Mouse (Mus musculus): Measurements from ENCODE around the gene Homer3. TPM values are rescaled to one million over a fixed set of nuclear protein-coding genes. Genes with fewer than 3 reads are reported as not detected.
A peak's percentile ranks its signal among the peaks of the same experiment; 100 is the strongest.

The Homer3 gene
- polyA plus RNA-seq (2015; fragmentation: Nextera tagmentation; extraction: Ambion mirVana), result 74.2 and 81.3 TPM in 2 replicates

DNA sequence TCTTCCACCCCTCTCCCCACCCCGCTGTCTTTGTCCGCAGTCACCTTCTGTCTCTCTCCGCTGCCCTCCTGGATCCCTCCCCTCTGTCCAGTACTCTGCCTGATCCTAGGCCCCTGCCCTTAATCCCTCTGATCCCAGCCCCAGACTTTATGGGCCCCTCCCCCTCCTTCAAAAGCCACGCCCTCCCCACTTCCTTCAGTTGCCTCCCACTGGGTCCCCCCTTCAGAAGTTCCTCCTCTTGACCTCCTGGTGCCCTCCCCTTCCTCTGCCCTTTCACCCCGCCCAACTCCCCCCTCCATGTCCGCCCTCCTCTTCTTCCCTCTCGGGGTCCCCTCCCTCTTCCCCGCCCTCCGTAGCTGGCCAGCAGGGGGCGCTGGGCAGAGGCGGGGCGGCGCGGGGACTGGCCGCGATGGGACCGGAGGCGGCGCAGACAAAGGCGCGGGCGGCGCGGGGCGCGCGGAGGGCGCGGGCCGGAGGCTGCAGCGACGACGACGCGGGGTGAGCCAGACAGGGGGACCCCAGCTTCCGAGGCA lies at the start of gene Homer3:
TSS of gene Homer3 (plus strand) at position 225 of the 533 bp plus-strand sequence.
- peaks cover 25% of the 10 kb centered on the region for H3K4me1 ChIP-seq (ENCODE audit: insufficient read depth, low read length)
- H3K27me3 ChIP-seq (ENCODE audit: insufficient read depth, low read length), result no peaks in the 10 kb centered on the region
- peak; percentile 90 for ATAC-seq (ENCODE audit: low FRiP score, low TSS enrichment)
- peak within 1 kb of the TSS; percentile 78 for H3K4me3 ChIP-seq (ENCODE audit: low read length)
- peak within 1 kb of the TSS; percentile 93 for H3K9ac ChIP-seq (replicated peaks; ENCODE audit: low read length)
- 0% methylated on average over 20 of the region's 36 CpGs for WGBS
- H3K27ac ChIP-seq (ENCODE audit: low read length), result peak within 1 kb of the TSS; percentile 77
- peak within 1 kb of the TSS; percentile 88 for H3K4me2 ChIP-seq (replicated peaks; ENCODE audit: low read depth, low read length)
- H3K36me3 ChIP-seq (ENCODE audit: insufficient read depth, low read length), result peaks cover 28% of the 10 kb centered on the region
- H3K9me3 ChIP-seq (ENCODE audit: low read length), result 0 out of 2 replicates have a peak, but pooled peaks cover 2% of the 10 kb centered on the region

DNA sequence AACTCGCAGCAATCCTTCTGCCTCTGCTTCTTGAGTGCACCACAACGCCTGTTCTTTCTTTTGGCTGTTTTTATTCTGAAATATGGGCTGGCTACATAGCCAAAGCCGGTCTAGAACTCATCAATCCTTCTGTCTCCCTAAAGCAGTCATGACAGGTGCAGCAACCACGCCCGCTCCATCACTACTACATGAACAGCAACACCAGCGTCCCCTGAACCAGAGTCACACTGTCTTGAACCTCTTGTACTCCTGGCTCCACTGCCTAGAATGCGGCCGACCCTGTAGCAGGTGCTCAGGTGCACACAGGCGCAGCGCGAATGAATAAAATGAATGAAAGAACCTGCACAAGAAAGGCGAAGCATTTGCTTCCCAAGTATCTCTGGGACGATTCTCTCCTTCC lies 49.0 kb upstream of the Homer3 start:
- Histone ChIP-seq H3K4me2 (replicated peaks; ENCODE audit: low read depth, low read length) (peak overlapping the region; percentile 85), H3K9me3 (ENCODE audit: low read length) (no peaks in the 10 kb centered on the region), H3K27ac (ENCODE audit: low read length) (no peak overlapping the region), H3K9ac (replicated peaks; ENCODE audit: low read length) (peak overlapping the region; percentile 88), H3K4me3 (ENCODE audit: low read length) (peak overlapping the region; percentile 76), H3K4me1 (ENCODE audit: insufficient read depth, low read length) (peaks cover 21% of the 10 kb centered on the region), H3K27me3 (ENCODE audit: insufficient read depth, low read length) (no peaks in the 10 kb centered on the region), H3K36me3 (ENCODE audit: insufficient read depth, low read length) (peaks cover 31% of the 10 kb centered on the region; the same call in 1 of the 2 replicates)
- ATAC-seq (ENCODE audit: low FRiP score, low TSS enrichment), result peak; percentile 16; the same call in 1 of the 2 replicates
- 6% methylated on average over 13 of the region's 13 CpGs for WGBS

GRCm38 (mm10) chr8:70234080-70234780 lies 48.4 kb upstream of the Homer3 start, which contains the start of the genes Sugp2 and Armc6:
Gene Sugp2 (plus strand): TSS chr8:70234226.
Gene Armc6 (minus strand): TSS chr8:70234466.
- Histone ChIP-seq H3K36me3 (ENCODE audit: insufficient read depth, low read length) (peaks cover 28% of the 10 kb centered on the region; the same call in 1 of the 2 replicates), H3K9ac (replicated peaks; ENCODE audit: low read length) (peak within 1 kb of the TSS; percentile 88), H3K27ac (ENCODE audit: low read length) (peak within 1 kb of the TSS; percentile 94), H3K27me3 (ENCODE audit: insufficient read depth, low read length) (no peaks in the 10 kb centered on the region), H3K4me1 (ENCODE audit: insufficient read depth, low read length) (peaks cover 21% of the 10 kb centered on the region), H3K4me2 (replicated peaks; ENCODE audit: low read depth, low read length) (peak within 1 kb of the TSS; percentile 85), H3K9me3 (ENCODE audit: low read length) (no peaks in the 10 kb centered on the region), H3K4me3 (ENCODE audit: low read length) (peak within 1 kb of the TSS; percentile 76)
- peak; percentile 97 for ATAC-seq (ENCODE audit: low FRiP score, low TSS enrichment)
- WGBS, result under 1% methylated on average over 65 of the region's 67 CpGs

GRCm38 (mm10) chr8:70234781-70235128 lies 47.9 kb upstream of the Homer3 start:
- Histone ChIP-seq H3K9me3 (ENCODE audit: low read length) (no peaks in the 10 kb centered on the region), H3K4me3 (ENCODE audit: low read length) (peak overlapping the region; percentile 76), H3K27me3 (ENCODE audit: insufficient read depth, low read length) (no peaks in the 10 kb centered on the region), H3K9ac (replicated peaks; ENCODE audit: low read length) (peak overlapping the region; percentile 88), H3K27ac (ENCODE audit: low read length) (peak overlapping the region; percentile 94), H3K36me3 (ENCODE audit: insufficient read depth, low read length) (peaks cover 28% of the 10 kb centered on the region; the same call in 1 of the 2 replicates), H3K4me2 (replicated peaks; ENCODE audit: low read depth, low read length) (peak overlapping the region; percentile 85), H3K4me1 (ENCODE audit: insufficient read depth, low read length) (peaks cover 21% of the 10 kb centered on the region)
- ATAC-seq (ENCODE audit: low FRiP score, low TSS enrichment), result no peak
- WGBS, result under 1% methylated on average over 15 of the region's 15 CpGs

- no peak overlapping the region for H3K4me2 ChIP-seq (replicated peaks; ENCODE audit: low read depth, low read length)
- H3K9me3 ChIP-seq (ENCODE audit: low read length), result no peaks in the 10 kb centered on the region
- H3K27ac ChIP-seq (ENCODE audit: low read length), result no peak overlapping the region
- no peak overlapping the region for H3K9ac ChIP-seq (replicated peaks; ENCODE audit: low read length)
- H3K4me3 ChIP-seq (ENCODE audit: low read length), result no peak overlapping the region
- peaks cover 52% of the 10 kb centered on the region for H3K36me3 ChIP-seq (ENCODE audit: insufficient read depth, low read length)
- WGBS, result 87% methylated on average over 2 of the region's 2 CpGs
- peaks cover 21% of the 10 kb centered on the region for H3K4me1 ChIP-seq (ENCODE audit: insufficient read depth, low read length)
- no peaks in the 10 kb centered on the region for H3K27me3 ChIP-seq (ENCODE audit: insufficient read depth, low read length)
- ATAC-seq (ENCODE audit: low FRiP score, low TSS enrichment), result no peak
Measured at GRCm38 (mm10) chr8:70237842-70238241, 44.8 kb upstream of the Homer3 start.

- Histone ChIP-seq H3K4me2 (replicated peaks; ENCODE audit: low read depth, low read length) (no peak overlapping the region), H3K9me3 (ENCODE audit: low read length) (no peaks in the 10 kb centered on the region), H3K9ac (replicated peaks; ENCODE audit: low read length) (no peak overlapping the region), H3K27ac (ENCODE audit: low read length) (no peak overlapping the region), H3K36me3 (ENCODE audit: insufficient read depth, low read length) (peaks cover 72% of the 10 kb centered on the region), H3K4me1 (ENCODE audit: insufficient read depth, low read length) (peaks cover 7% of the 10 kb centered on the region), H3K4me3 (ENCODE audit: low read length) (no peak overlapping the region), H3K27me3 (ENCODE audit: insufficient read depth, low read length) (no peaks in the 10 kb centered on the region)
- 88% methylated on average over 5 of the region's 5 CpGs for WGBS
- ATAC-seq (ENCODE audit: low FRiP score, low TSS enrichment), result no peak
Measured at GRCm38 (mm10) chr8:70240642-70241041, 42.0 kb upstream of the Homer3 start.

GRCm38 (mm10) chr8:70246622-70247021 lies 36.0 kb upstream of the Homer3 start:
- WGBS, result 88% methylated on average over 6 of the region's 6 CpGs
- Histone ChIP-seq H3K4me2 (replicated peaks; ENCODE audit: low read depth, low read length) (no peak overlapping the region), H3K27ac (ENCODE audit: low read length) (no peak overlapping the region), H3K9me3 (ENCODE audit: low read length) (no peaks in the 10 kb centered on the region), H3K36me3 (ENCODE audit: insufficient read depth, low read length) (peaks cover 66% of the 10 kb centered on the region), H3K9ac (replicated peaks; ENCODE audit: low read length) (no peak overlapping the region), H3K4me3 (ENCODE audit: low read length) (no peak overlapping the region), H3K27me3 (ENCODE audit: insufficient read depth, low read length) (no peaks in the 10 kb centered on the region), H3K4me1 (ENCODE audit: insufficient read depth, low read length) (no peaks in the 10 kb centered on the region)
- no peak for ATAC-seq (ENCODE audit: low FRiP score, low TSS enrichment)

GRCm38 (mm10) chr8:70247841-70248240 lies 34.8 kb upstream of the Homer3 start:
- no peak overlapping the region for H3K9ac ChIP-seq (replicated peaks; ENCODE audit: low read length)
- no peak overlapping the region for H3K27ac ChIP-seq (ENCODE audit: low read length)
- H3K36me3 ChIP-seq (ENCODE audit: insufficient read depth, low read length), result peaks cover 67% of the 10 kb centered on the region
- H3K4me2 ChIP-seq (replicated peaks; ENCODE audit: low read depth, low read length), result no peak overlapping the region
- WGBS, result 92% methylated on average over 3 of the region's 3 CpGs
- ATAC-seq (ENCODE audit: low FRiP score, low TSS enrichment), result no peak
- H3K4me3 ChIP-seq (ENCODE audit: low read length), result no peak overlapping the region
- H3K27me3 ChIP-seq (ENCODE audit: insufficient read depth, low read length), result no peaks in the 10 kb centered on the region
- H3K4me1 ChIP-seq (ENCODE audit: insufficient read depth, low read length), result no peaks in the 10 kb centered on the region
- H3K9me3 ChIP-seq (ENCODE audit: low read length), result no peaks in the 10 kb centered on the region

- Histone ChIP-seq H3K27ac (ENCODE audit: low read length) (no peak overlapping the region), H3K9me3 (ENCODE audit: low read length) (no peaks in the 10 kb centered on the region), H3K4me1 (ENCODE audit: insufficient read depth, low read length) (no peaks in the 10 kb centered on the region), H3K4me3 (ENCODE audit: low read length) (no peak overlapping the region), H3K27me3 (ENCODE audit: insufficient read depth, low read length) (no peaks in the 10 kb centered on the region), H3K36me3 (ENCODE audit: insufficient read depth, low read length) (peaks cover 90% of the 10 kb centered on the region), H3K9ac (replicated peaks; ENCODE audit: low read length) (no peak overlapping the region), H3K4me2 (replicated peaks; ENCODE audit: low read depth, low read length) (no peak overlapping the region)
- ATAC-seq (ENCODE audit: low FRiP score, low TSS enrichment), result no peak
- WGBS, result 69% methylated on average over 1 of the region's 1 CpGs
Measured at GRCm38 (mm10) chr8:70254628-70255027, 28.0 kb upstream of the Homer3 start.

DNA sequence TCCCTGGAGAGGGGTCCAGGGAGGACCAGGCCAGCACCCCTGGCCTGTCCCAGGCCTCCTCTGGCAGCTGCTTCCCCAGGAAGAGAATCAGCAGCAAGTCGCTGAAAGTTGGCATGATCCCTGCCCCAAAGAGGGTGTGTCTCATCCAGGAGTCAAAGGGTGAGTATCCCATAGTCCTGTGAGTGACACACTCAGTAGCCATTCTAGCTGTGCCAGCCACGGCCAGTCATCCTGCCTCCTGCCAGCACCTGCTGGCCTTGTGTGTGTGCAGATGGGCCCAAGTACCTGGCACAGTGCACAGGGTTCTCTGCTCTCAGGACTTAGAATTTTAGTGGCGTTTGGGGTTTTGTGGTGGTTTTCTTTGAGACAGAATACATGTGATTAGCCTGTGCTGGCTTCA lies 25.2 kb upstream of the Homer3 start:
- Histone ChIP-seq H3K27me3 (ENCODE audit: insufficient read depth, low read length) (no peaks in the 10 kb centered on the region), H3K36me3 (ENCODE audit: insufficient read depth, low read length) (peaks cover 92% of the 10 kb centered on the region), H3K4me2 (replicated peaks; ENCODE audit: low read depth, low read length) (no peak overlapping the region), H3K9ac (replicated peaks; ENCODE audit: low read length) (no peak overlapping the region), H3K4me1 (ENCODE audit: insufficient read depth, low read length) (no peaks in the 10 kb centered on the region), H3K9me3 (ENCODE audit: low read length) (no peaks in the 10 kb centered on the region), H3K4me3 (ENCODE audit: low read length) (no peak overlapping the region), H3K27ac (ENCODE audit: low read length) (no peak overlapping the region)
- no peak for ATAC-seq (ENCODE audit: low FRiP score, low TSS enrichment)
- 52% methylated on average over 3 of the region's 3 CpGs for WGBS

Measured in kidney, embryonic 16.5 days (tissue).